Mouse (Mus musculus): Measurements from ENCODE around the gene 5730522E02Rik.

Gene 5730522E02Rik

GRCm38 (mm10) chr11:25992216-25992615 lies 218.3 kb downstream of the 5730522E02Rik start:
- no peak for DNase-seq

GRCm38 (mm10) chr11:25978736-25979276 lies 231.8 kb downstream of the 5730522E02Rik start:
- no peak for DNase-seq

- DNase-seq: no peak
These were observed 269.1 kb downstream of the 5730522E02Rik start for GRCm38 (mm10) chr11:25941504-25941903.

GRCm38 (mm10) chr11:25940716-25941294 lies 269.8 kb downstream of the 5730522E02Rik start:
- peak; percentile 35 for DNase-seq

- no peak for DNase-seq
These were observed 284.3 kb downstream of the 5730522E02Rik start for GRCm38 (mm10) chr11:25926267-25926666.

GRCm38 (mm10) chr11:25902321-25902720 lies 308.2 kb downstream of the 5730522E02Rik start:
- DNase-seq: no peak

- no peak for DNase-seq
These were observed 308.9 kb downstream of the 5730522E02Rik start for GRCm38 (mm10) chr11:25901666-25902065.

- DNase-seq: no peak
These were observed 316.7 kb downstream of the 5730522E02Rik start for GRCm38 (mm10) chr11:25893906-25894305.

GRCm38 (mm10) chr11:25872983-25873382 lies 337.6 kb downstream of the 5730522E02Rik start:
- no peak for DNase-seq

GRCm38 (mm10) chr11:25872317-25872716 lies 338.2 kb downstream of the 5730522E02Rik start:
- no peak for DNase-seq

GRCm38 (mm10) chr11:25866292-25866691 lies 344.3 kb downstream of the 5730522E02Rik start:
- no peak for DNase-seq

- DNase-seq: peak; percentile 55
These were observed 347.9 kb downstream of the 5730522E02Rik start for GRCm38 (mm10) chr11:25862686-25863085.

- no peak for DNase-seq
These were observed 353.7 kb downstream of the 5730522E02Rik start for GRCm38 (mm10) chr11:25856629-25857568.

- DNase-seq: no peak
These were observed 354.8 kb downstream of the 5730522E02Rik start for GRCm38 (mm10) chr11:25855794-25856193.

- no peak for DNase-seq
These were observed 356.3 kb downstream of the 5730522E02Rik start for GRCm38 (mm10) chr11:25854216-25854615.

- no peak for DNase-seq
These were observed 357.5 kb downstream of the 5730522E02Rik start for GRCm38 (mm10) chr11:25853032-25853431.

GRCm38 (mm10) chr11:25848824-25849644 lies 361.5 kb downstream of the 5730522E02Rik start:
- DNase-seq: no peak

- no peak for DNase-seq
These were observed 372.1 kb downstream of the 5730522E02Rik start for GRCm38 (mm10) chr11:25838451-25838850.

- DNase-seq: no peak
These were observed 390.8 kb downstream of the 5730522E02Rik start for GRCm38 (mm10) chr11:25819789-25820188.

GRCm38 (mm10) chr11:25813446-25813845 lies 397.1 kb downstream of the 5730522E02Rik start:
- no peak for DNase-seq

GRCm38 (mm10) chr11:25787691-25788090 lies 422.9 kb downstream of the 5730522E02Rik start:
- no peak for DNase-seq

- DNase-seq: no peak
These were observed 438.3 kb downstream of the 5730522E02Rik start for GRCm38 (mm10) chr11:25772231-25772630.
